Mouse (Mus musculus) cortical plate, adult 2 months (tissue): ENCODE results near the gene Defa23.
"Not testable (repeated sequence)": the region's sequence is repeated elsewhere in the genome, so short reads cannot be mapped to it uniquely, and the experiment has no call there.

Source experiments
- CTCF ChIP-seq: fragments of 200-500 bp; IDR thresholded peaks from 2 replicates; pipeline ENCODE4 v1.5.1; 2011; ENCODE audit warnings: mild to moderate bottlenecking, control low read depth, low read length; ENCODE audit not compliant: insufficient read depth; ENCODE audit errors: extremely low read depth
- POLR2A ChIP-seq: fragments of 200-500 bp; IDR thresholded peaks from 2 replicates; pipeline ENCODE4 v1.6.1; 2011; ENCODE audit warnings: mild to moderate bottlenecking, low read length, control low read depth; ENCODE audit not compliant: insufficient read depth; ENCODE audit errors: extremely low read depth

- not testable (repeated sequence) for TF ChIP-seq CTCF, POLR2A
Observed at GRCm38 (mm10) chr8:21010548-21010947, 44.3 kb upstream of the Defa23 start.
